26 mouse cellular contexts compared by ENCODE assay signal in genomic region chr2:170143861-170144260, GRCm38 (mm10).
"Had no signal": no experiment of that assay in that cellular context is flagged by ENCODE, and none has a peak within 500 bp of the region (broad histone marks: within the 10 kb centered on the region; RNA-seq: fewer than 3 reads in every experiment).

No protein-coding gene starts in this region.

- H3K9ac ChIP-seq: intestine, embryonic 15.5 days; kidney, embryonic 15.5 days; limb, embryonic 13.5 days; liver, embryonic 15.5 days; midbrain, embryonic 13.5 days; neural tube, embryonic 13.5 days; stomach, embryonic 15.5 days had no signal

- ATAC-seq: midbrain, embryonic 13.5 days; midbrain, embryonic 16.5 days had no signal

- H3K27ac ChIP-seq: intestine, embryonic 15.5 days; kidney, embryonic 15.5 days; layer of hippocampus, adult 2 months; limb, embryonic 10.5 days; limb, embryonic 13.5 days; macrophage; midbrain, embryonic 10.5 days; midbrain, embryonic 13.5 days; neural tube, embryonic 13.5 days; stomach, embryonic 15.5 days had no signal

- H3K27me3 ChIP-seq: intestine, embryonic 15.5 days; kidney, embryonic 15.5 days; limb, embryonic 13.5 days; liver, embryonic 15.5 days; megakaryocyte, embryonic 14.5 days; midbrain, embryonic 13.5 days; neural tube, embryonic 13.5 days; stomach, embryonic 15.5 days had no signal

- H3K4me3 ChIP-seq: intestine, embryonic 15.5 days; kidney, embryonic 15.5 days; layer of hippocampus, adult 2 months; limb, embryonic 10.5 days; limb, embryonic 13.5 days; liver, embryonic 15.5 days; megakaryocyte, embryonic 14.5 days; midbrain, embryonic 10.5 days; midbrain, embryonic 13.5 days; myocyte; neural tube, embryonic 13.5 days; stomach, embryonic 15.5 days had no signal

- H3K9me3 ChIP-seq: intestine, embryonic 15.5 days; kidney, embryonic 15.5 days; limb, embryonic 10.5 days; limb, embryonic 13.5 days; liver, embryonic 15.5 days; megakaryocyte, embryonic 14.5 days; midbrain, embryonic 10.5 days; midbrain, embryonic 13.5 days; neural tube, embryonic 13.5 days; stomach, embryonic 15.5 days had no signal

- H3K4me1 ChIP-seq: limb, embryonic 13.5 days; midbrain, embryonic 13.5 days; neural tube, embryonic 13.5 days had no signal

- H3K4me2 ChIP-seq: intestine, embryonic 15.5 days; kidney, embryonic 15.5 days; limb, embryonic 13.5 days; liver, embryonic 15.5 days; midbrain, embryonic 13.5 days; neural tube, embryonic 13.5 days; stomach, embryonic 15.5 days had no signal

- DNase-seq: kidney, adult 11 months; kidney, adult 8-10 months; kidney, postnatal 14 days; layer of hippocampus, adult 9-11 months; liver; lung, postnatal 14 days; retina, postnatal 1 day; right cerebral cortex, postnatal 25 days; spleen, adult 18-20 months; thymus, adult 18-20 months; thymus, postnatal 14 days; thymus, postnatal 4 days had no signal

- H3K36me3 ChIP-seq: intestine, embryonic 15.5 days; kidney, embryonic 15.5 days; limb, embryonic 10.5 days; limb, embryonic 13.5 days; midbrain, embryonic 10.5 days; midbrain, embryonic 13.5 days; neural tube, embryonic 13.5 days; stomach, embryonic 15.5 days had no signal
